Mouse (Mus musculus): ENCODE data around the gene Pank3. TPM values are rescaled to one million over a fixed set of nuclear protein-coding genes. Genes with fewer than 3 reads are reported as not detected.
A peak's percentile ranks its signal among the peaks of the same experiment; 100 is the strongest.

The Pank3 gene
- total and polyA plus RNA-seq, 3 experiments, result 4.8 to 21.8 (median 19.4) TPM

DNA sequence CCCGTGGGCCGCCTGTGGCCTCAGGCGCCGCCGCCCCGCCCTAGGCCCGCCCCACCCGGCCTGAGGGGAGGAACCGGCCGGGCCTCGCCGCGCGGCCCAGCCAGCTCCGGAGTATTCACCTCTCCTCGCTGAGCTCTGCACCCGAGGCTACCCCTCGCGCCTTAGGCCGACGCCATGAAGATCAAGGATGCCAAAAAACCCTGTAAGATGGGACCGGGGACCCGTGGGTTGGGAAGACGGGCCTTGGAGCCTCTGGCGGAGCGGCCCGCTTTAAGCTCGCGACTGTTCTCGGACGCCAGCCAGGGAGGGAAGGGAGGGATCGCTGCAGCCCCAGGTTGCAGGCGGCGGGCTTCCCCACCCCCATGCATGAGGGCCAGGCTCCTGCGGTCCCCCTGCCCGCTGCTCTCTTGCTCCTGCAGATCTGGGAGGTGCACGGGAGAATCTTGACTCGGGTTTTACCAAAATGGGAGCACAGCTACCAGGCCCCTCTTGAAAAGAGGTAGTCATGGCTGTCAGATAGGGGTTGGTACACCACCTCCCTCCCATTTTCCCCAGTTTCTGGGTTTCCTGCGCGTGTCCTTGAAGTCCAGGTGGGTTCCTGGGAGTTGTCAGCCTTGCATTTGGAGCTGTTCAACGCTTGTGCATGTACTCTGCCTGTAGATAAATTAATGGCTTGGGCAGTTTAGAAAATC is 608 bp downstream of the Pank3 start:
- TF ChIP-seq CTCF (IDR thresholded peaks at IDR 0.05) (no peak), POLR2A (IDR thresholded peaks at IDR 0.05; ENCODE audit: insufficient read depth, low read depth, low read length) (peak; percentile 75)
- Histone ChIP-seq H3K9ac (ENCODE audit: low read depth, low read length) (peak overlapping the region; percentile 97), H3K4me1 (ENCODE audit: control insufficient read depth, insufficient read depth, low read length) (peaks cover 3% of the 10 kb centered on the region), H3K79me2 (replicated peaks; ENCODE audit: control insufficient read depth, insufficient read depth, low read length) (peaks cover 3% of the 10 kb centered on the region), H3K36me3 (ENCODE audit: control insufficient read depth, insufficient read depth, low read length) (peaks cover 7% of the 10 kb centered on the region), H3K27me3 (ENCODE audit: control insufficient read depth, insufficient read depth, low read length) (no peaks in the 10 kb centered on the region), H3K4me3 (peak overlapping the region; percentile 95), H3K27ac (peak overlapping the region; percentile 87)
- DNase-seq, result no peak
- intact Hi-C loops (cut with DNase I), result loop anchor here (2.0 to 10.0 kb wide), 2 partner anchors 65 to 935 kb away; partner anchors contain the start of genes Rars and Spdl1
- 1% methylated on average over 37 of the region's 41 CpGs for WGBS

DNA sequence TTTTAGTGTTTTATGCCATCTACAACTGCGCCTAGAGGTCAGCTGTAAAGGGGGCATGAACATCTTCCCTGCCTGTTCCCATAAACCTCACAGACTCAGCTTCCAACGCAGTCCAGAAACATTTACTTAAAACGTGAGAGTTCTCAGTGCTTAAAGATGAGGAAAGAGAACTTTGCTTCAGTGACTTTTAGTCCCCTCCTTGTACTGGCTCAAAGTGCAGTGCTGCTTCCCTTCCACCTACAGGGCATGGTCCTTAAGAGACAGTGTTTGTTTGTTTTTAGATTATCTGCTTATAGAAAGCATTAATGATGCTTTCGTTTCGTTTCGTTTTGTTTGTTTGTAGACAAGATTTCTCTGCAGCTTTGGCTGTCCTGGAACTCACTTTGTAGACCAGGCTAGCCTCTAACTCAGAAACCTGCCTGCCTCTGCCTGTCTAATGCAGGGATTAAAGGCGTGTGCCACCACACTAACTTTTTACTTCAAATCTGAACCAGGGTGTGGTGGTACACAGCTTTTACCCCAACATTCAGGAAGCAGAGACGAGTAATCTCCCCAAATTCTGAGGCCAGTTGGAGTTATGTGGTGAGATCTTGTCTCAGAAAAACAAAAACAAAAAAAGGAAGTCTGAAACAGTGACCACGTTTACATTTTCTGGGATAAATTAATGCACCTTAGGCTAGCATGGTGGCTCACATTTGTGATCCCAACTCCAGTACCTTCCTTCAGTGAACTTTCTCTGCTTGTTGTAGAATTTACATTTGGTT is 1.6 kb downstream of the Pank3 start:
- no peaks in the 10 kb centered on the region for H3K27me3 ChIP-seq (ENCODE audit: control insufficient read depth, insufficient read depth, low read length)
- H3K36me3 ChIP-seq (ENCODE audit: control insufficient read depth, insufficient read depth, low read length), result peaks cover 7% of the 10 kb centered on the region
- H3K27ac ChIP-seq, result no peak overlapping the region
- peaks cover 3% of the 10 kb centered on the region for H3K4me1 ChIP-seq (ENCODE audit: control insufficient read depth, insufficient read depth, low read length)
- WGBS, result 41% methylated on average over 9 of the region's 9 CpGs
- peaks cover 5% of the 10 kb centered on the region for H3K79me2 ChIP-seq (replicated peaks; ENCODE audit: control insufficient read depth, insufficient read depth, low read length)
- DNase-seq, result no peak
- TF ChIP-seq CTCF (IDR thresholded peaks at IDR 0.05), result no peak
- TF ChIP-seq POLR2A (IDR thresholded peaks at IDR 0.05; ENCODE audit: insufficient read depth, low read depth, low read length), result no peak
- TF ChIP-seq EP300 (IDR thresholded peaks at IDR 0.05; ENCODE audit: insufficient read depth, low read depth, low read length), result no peak
- intact Hi-C loops (cut with DNase I), result loop anchor here (2.0 to 10.0 kb wide), 2 partner anchors 64 to 936 kb away; partner anchors contain the start of genes Rars and Spdl1
- peak overlapping the region; percentile 95 for H3K4me3 ChIP-seq
- peak overlapping the region; percentile 44; the same call in 1 of the 2 replicates for H3K9ac ChIP-seq (ENCODE audit: low read depth, low read length)

DNA sequence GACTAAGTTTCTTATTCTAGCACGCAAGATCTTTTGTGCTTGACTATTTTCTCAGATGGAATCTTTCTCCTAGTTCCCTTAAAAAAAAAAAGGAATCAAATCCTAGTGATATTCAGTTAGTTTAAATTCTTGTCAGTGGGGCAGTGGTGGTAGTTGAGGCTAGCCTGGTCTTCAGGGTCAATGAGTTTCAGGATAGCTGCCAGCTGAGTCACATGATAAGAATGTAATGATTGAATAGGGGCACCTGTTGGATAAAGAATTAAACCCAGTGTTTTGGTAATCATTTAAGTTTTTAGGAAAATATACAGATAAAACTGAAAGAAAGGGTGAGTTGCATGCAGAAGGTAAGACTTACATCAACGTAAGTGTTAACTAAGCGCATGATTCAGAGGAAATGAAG is 6.3 kb downstream of the Pank3 start:
- no peak overlapping the region for H3K9ac ChIP-seq (ENCODE audit: low read depth, low read length)
- H3K27ac ChIP-seq, result no peak overlapping the region
- intact Hi-C loops (cut with DNase I), result loop anchor here (10.0 kb wide), 1 partner anchor 941 kb away; the partner anchor contains the start of gene Spdl1
- peaks cover 17% of the 10 kb centered on the region for H3K36me3 ChIP-seq (ENCODE audit: control insufficient read depth, insufficient read depth, low read length)
- H3K79me2 ChIP-seq (replicated peaks; ENCODE audit: control insufficient read depth, insufficient read depth, low read length), result peaks cover 4% of the 10 kb centered on the region; the same call in 1 of the 2 replicates
- no peak for DNase-seq
- TF ChIP-seq POLR2A (IDR thresholded peaks at IDR 0.05; ENCODE audit: insufficient read depth, low read depth, low read length) (no peak), CTCF (IDR thresholded peaks at IDR 0.05) (no peak), EP300 (IDR thresholded peaks at IDR 0.05; ENCODE audit: insufficient read depth, low read depth, low read length) (no peak)
- no peaks in the 10 kb centered on the region for H3K27me3 ChIP-seq (ENCODE audit: control insufficient read depth, insufficient read depth, low read length)
- 88% methylated on average over 3 of the region's 3 CpGs for WGBS
- no peak overlapping the region for H3K4me3 ChIP-seq
- peaks cover under 1% of the 10 kb centered on the region for H3K4me1 ChIP-seq (ENCODE audit: control insufficient read depth, insufficient read depth, low read length)

DNA sequence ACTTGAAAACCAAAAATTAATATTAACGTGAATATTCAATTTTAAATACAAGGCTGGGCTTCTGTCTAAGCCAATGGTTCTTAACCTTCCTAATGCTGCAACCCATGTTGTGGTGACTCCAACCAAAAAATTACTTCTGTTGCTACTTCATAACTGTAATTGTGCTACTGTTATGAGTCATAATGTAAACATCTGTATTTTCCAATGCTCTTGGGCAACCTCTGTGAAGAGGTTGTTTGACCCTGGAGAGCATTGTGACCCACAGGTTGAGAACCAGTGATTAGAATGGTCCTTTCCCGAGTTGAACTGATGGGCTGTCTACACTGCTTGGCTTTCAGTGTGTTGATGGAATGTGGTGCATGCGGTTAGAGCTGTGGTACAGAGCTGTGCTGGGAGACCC is 7.2 kb downstream of the Pank3 start:
- H3K27me3 ChIP-seq (ENCODE audit: control insufficient read depth, insufficient read depth, low read length), result no peaks in the 10 kb centered on the region
- H3K9ac ChIP-seq (ENCODE audit: low read depth, low read length), result no peak overlapping the region
- no peaks in the 10 kb centered on the region for H3K4me1 ChIP-seq (ENCODE audit: control insufficient read depth, insufficient read depth, low read length)
- no peak for DNase-seq
- TF ChIP-seq CTCF (IDR thresholded peaks at IDR 0.05) (no peak), POLR2A (IDR thresholded peaks at IDR 0.05; ENCODE audit: insufficient read depth, low read depth, low read length) (no peak), EP300 (IDR thresholded peaks at IDR 0.05; ENCODE audit: insufficient read depth, low read depth, low read length) (no peak)
- whole genome bisulfite sequencing, result 78% methylated on average over 3 of the region's 3 CpGs
- peaks cover 4% of the 10 kb centered on the region; the same call in 1 of the 2 replicates for H3K79me2 ChIP-seq (replicated peaks; ENCODE audit: control insufficient read depth, insufficient read depth, low read length)
- no peak overlapping the region for H3K4me3 ChIP-seq
- intact Hi-C loops (cut with DNase I), result loop anchor here (10.0 kb wide), 1 partner anchor 942 kb away; the partner anchor contains the start of gene Spdl1
- peaks cover 13% of the 10 kb centered on the region for H3K36me3 ChIP-seq (ENCODE audit: control insufficient read depth, insufficient read depth, low read length)
- H3K27ac ChIP-seq, result no peak overlapping the region

DNA sequence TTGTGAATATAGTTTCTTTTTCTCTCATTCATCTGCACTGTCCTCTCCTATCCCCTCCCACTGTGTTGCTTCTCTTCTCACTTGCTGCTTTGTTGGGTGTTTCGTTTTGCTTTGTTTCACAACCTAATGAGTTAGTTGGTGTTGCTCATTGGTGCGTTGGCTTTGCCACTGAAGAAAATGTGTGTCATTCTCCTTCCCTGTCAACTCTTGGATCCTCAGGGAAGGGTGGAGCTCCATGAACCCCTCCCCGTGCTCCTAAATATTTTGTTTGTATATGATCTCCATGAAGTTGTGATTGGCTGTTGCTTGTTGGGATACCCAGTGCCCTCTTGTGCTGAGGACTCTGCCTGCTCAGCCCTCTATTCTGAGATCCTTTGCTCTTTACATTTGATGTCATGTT is 11.1 kb downstream of the Pank3 start:
- intact Hi-C loops (cut with DNase I), result no loop called here
- peak; percentile 44 for TF ChIP-seq CTCF (IDR thresholded peaks at IDR 0.05)
- TF ChIP-seq POLR2A (IDR thresholded peaks at IDR 0.05; ENCODE audit: insufficient read depth, low read depth, low read length), result no peak
- WGBS, result 82% methylated on average over 3 of the region's 3 CpGs
- Histone ChIP-seq H3K27me3 (ENCODE audit: control insufficient read depth, insufficient read depth, low read length) (no peaks in the 10 kb centered on the region), H3K4me1 (ENCODE audit: control insufficient read depth, insufficient read depth, low read length) (no peaks in the 10 kb centered on the region), H3K36me3 (ENCODE audit: control insufficient read depth, insufficient read depth, low read length) (peaks cover 13% of the 10 kb centered on the region), H3K79me2 (replicated peaks; ENCODE audit: control insufficient read depth, insufficient read depth, low read length) (peaks cover 2% of the 10 kb centered on the region; the same call in 1 of the 2 replicates), H3K9ac (ENCODE audit: low read depth, low read length) (no peak overlapping the region), H3K27ac (no peak overlapping the region), H3K4me3 (no peak overlapping the region)
- DNase-seq, result no peak

DNA sequence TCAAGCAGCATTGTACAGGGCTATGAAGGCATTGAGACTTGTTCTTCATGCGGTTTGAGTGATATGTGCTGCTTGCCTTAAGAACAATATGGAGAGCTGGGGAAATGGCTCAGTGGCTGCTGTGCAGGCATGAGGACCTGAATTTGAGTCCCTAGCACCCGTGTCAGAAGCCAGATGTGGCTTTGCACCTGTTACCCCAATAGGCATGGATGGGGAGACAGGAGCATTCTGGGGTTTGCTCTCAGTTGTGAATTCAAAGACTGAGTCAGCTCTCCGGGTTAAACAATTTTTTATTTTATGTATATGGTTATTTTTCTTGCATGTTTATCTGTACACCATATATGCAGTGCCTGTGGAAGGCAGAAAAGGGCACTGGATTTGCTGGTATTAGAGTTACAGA is 13.2 kb downstream of the Pank3 start:
- no peak overlapping the region for H3K4me3 ChIP-seq
- no peak overlapping the region for H3K27ac ChIP-seq
- H3K4me1 ChIP-seq (ENCODE audit: control insufficient read depth, insufficient read depth, low read length), result no peaks in the 10 kb centered on the region
- peaks cover 2% of the 10 kb centered on the region; the same call in 1 of the 2 replicates for H3K79me2 ChIP-seq (replicated peaks; ENCODE audit: control insufficient read depth, insufficient read depth, low read length)
- no peak for DNase-seq
- no peaks in the 10 kb centered on the region for H3K27me3 ChIP-seq (ENCODE audit: control insufficient read depth, insufficient read depth, low read length)
- TF ChIP-seq EP300 (IDR thresholded peaks at IDR 0.05; ENCODE audit: insufficient read depth, low read depth, low read length) (no peak), CTCF (IDR thresholded peaks at IDR 0.05) (no peak), POLR2A (IDR thresholded peaks at IDR 0.05; ENCODE audit: insufficient read depth, low read depth, low read length) (no peak)
- no peak overlapping the region for H3K9ac ChIP-seq (ENCODE audit: low read depth, low read length)
- intact Hi-C loops (cut with DNase I), result no loop called here
- 97% methylated on average over 3 of the region's 3 CpGs for WGBS
- H3K36me3 ChIP-seq (ENCODE audit: control insufficient read depth, insufficient read depth, low read length), result peaks cover 8% of the 10 kb centered on the region
